Mouse (Mus musculus) heart, embryonic 12.5 days (tissue): ENCODE data around the gene Gm11492. TPM values are rescaled to one million over a fixed set of nuclear protein-coding genes. Genes with fewer than 3 reads are reported as not detected.

Experiments used
- ATAC-seq: fragments of 200-750 bp; cut with Nextera tagmentation; 2 replicates; pipeline ENCODE4 v1.8.0; 2017; ENCODE audit warnings: moderate TSS enrichment, moderate library complexity; ENCODE audit not compliant: insufficient number of reproducible peaks, low FRiP score
- H3K27ac ChIP-seq: fragments of 300-500 bp; sonication (generic); 2 replicates; pipeline ENCODE4 v1.5.1; 2016; ENCODE audit warnings: mild to moderate bottlenecking, moderate library complexity; ENCODE audit not compliant: poor library complexity, severe bottlenecking
- H3K27me3 ChIP-seq: fragments of 300-500 bp; sonication (generic); replicated peaks from 2 replicates; pipeline ENCODE4 v1.6.1; 2016; ENCODE audit warnings: mild to moderate bottlenecking, moderate library complexity
- H3K36me3 ChIP-seq: fragments of 300-500 bp; sonication (generic); 2 replicates; pipeline ENCODE4 v1.6.1; 2016; ENCODE audit warnings: mild to moderate bottlenecking, moderate library complexity
- H3K4me1 ChIP-seq: fragments of 300-500 bp; sonication (generic); replicated peaks from 2 replicates; pipeline ENCODE4 v1.6.1; 2016; ENCODE audit warnings: mild to moderate bottlenecking
- H3K4me2 ChIP-seq: fragments of 300-500 bp; sonication (generic); 2 replicates; pipeline ENCODE4 v1.6.1; 2016; ENCODE audit warnings: mild to moderate bottlenecking, moderate library complexity
- H3K4me3 ChIP-seq: fragments of 300-500 bp; sonication (generic); 2 replicates; pipeline ENCODE4 v1.5.1; 2016; ENCODE audit warnings: mild to moderate bottlenecking
- H3K9ac ChIP-seq: fragments of 300-500 bp; sonication (generic); 2 replicates; pipeline ENCODE4 v1.6.1; 2016; ENCODE audit warnings: mild to moderate bottlenecking, moderate library complexity
- H3K9me3 ChIP-seq: fragments of 300-500 bp; sonication (generic); replicated peaks from 2 replicates; pipeline ENCODE4 v1.6.1; 2016; ENCODE audit warnings: mild to moderate bottlenecking, moderate library complexity
- WGBS: fragments of 180-500 bp; shearing (Covaris S2); methylation state at CpG from one replicate; pipeline ENCODE4 v1.1.7; 2016; 5-methylcytosine and 5-hydroxymethylcytosine counted together
- polyA plus RNA-seq: library from polyadenylated mRNA; unstranded; fragments of >200 nt; fragmentation: Nextera tagmentation; extraction: Ambion mirVana; gene quantifications from 2 replicates; pipeline ENCODE4 v1.2.1, GENCODE M21; 2016

Gm11492 gene
- polyA plus RNA-seq, 1 experiment from 2014 or later, result not detected

GRCm38 (mm10) chr11:87579713-87580112, 13.3 kb downstream of the Gm11492 start:
- Histone ChIP-seq H3K9me3 (no peaks in the 10 kb centered on the region), H3K9ac (no peak overlapping the region), H3K4me3 (no peak overlapping the region), H3K4me2 (peak overlapping the region; percentile 80; the same call in 1 of the 2 replicates), H3K36me3 (no peaks in the 10 kb centered on the region), H3K27me3 (0 out of 2 replicates have a peak, but pooled peaks cover 6% of the 10 kb centered on the region), H3K27ac (peak overlapping the region; percentile 49), H3K4me1 (peaks cover 51% of the 10 kb centered on the region)
- no peak for ATAC-seq
- 33% methylated on average over 1 of the region's 1 CpGs for WGBS

- H3K4me3 ChIP-seq, result no peak overlapping the region
- H3K9ac ChIP-seq, result no peak overlapping the region
- WGBS, result 49% methylated on average over 10 of the region's 10 CpGs
- peaks cover 47% of the 10 kb centered on the region for H3K4me1 ChIP-seq
- H3K9me3 ChIP-seq, result no peaks in the 10 kb centered on the region
- no peak overlapping the region for H3K4me2 ChIP-seq
- ATAC-seq, result no peak
- H3K36me3 ChIP-seq, result no peaks in the 10 kb centered on the region
- H3K27me3 ChIP-seq, result 0 out of 2 replicates have a peak, but pooled peaks cover 6% of the 10 kb centered on the region
- H3K27ac ChIP-seq, result no peak overlapping the region
These were observed 14.2 kb downstream of the Gm11492 start for GRCm38 (mm10) chr11:87580543-87581085.

DNA sequence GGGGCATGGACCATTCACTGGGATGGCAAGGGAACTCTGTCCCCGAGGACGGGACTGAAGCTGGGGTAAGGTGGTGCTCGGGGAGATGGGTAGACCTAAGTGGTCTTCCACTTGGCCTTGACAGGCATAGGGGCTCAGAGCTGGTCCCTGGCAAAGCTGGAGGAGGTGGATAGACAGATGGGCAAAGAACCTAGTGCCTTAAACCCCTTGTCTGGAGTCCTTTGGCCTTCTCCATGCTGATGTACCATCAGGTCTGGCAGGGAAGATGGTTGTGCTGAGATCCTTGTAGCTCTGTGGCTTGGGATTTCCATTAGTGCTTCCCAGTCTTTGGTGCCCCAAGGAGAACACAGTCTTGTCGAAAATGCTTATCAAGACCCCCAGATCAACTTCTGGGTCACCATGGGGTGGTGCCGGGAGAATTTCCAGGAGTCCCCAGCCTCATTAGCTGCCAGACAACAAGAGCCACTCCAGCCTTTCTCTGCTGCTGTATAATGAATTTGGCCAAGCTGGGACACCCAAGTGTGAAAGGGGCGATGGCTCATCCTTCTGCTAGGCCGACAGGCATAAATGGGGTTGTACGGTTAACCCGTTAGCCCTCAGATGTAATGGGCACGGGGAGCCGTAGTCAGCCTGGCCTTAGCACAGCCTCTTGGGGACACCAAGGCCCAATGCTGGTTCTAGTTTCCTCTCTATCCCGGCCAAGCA, 14.9 kb downstream of the Gm11492 start:
- no peak for ATAC-seq
- H3K27me3 ChIP-seq, result 0 out of 2 replicates have a peak, but pooled peaks cover 3% of the 10 kb centered on the region
- H3K36me3 ChIP-seq, result no peaks in the 10 kb centered on the region
- H3K4me1 ChIP-seq, result peaks cover 47% of the 10 kb centered on the region
- H3K4me3 ChIP-seq, result no peak overlapping the region
- H3K4me2 ChIP-seq, result no peak overlapping the region
- H3K9ac ChIP-seq, result no peak overlapping the region
- 74% methylated on average over 12 of the region's 12 CpGs for WGBS
- no peak overlapping the region for H3K27ac ChIP-seq
- no peaks in the 10 kb centered on the region for H3K9me3 ChIP-seq

- Histone ChIP-seq H3K36me3 (no peaks in the 10 kb centered on the region), H3K27ac (no peak overlapping the region), H3K27me3 (0 out of 2 replicates have a peak, but pooled peaks cover under 1% of the 10 kb centered on the region), H3K4me3 (no peak overlapping the region), H3K9me3 (no peaks in the 10 kb centered on the region), H3K4me1 (peaks cover 45% of the 10 kb centered on the region), H3K9ac (0 out of 2 replicates have a peak overlapping the region, but pooled peaks have one; percentile 2), H3K4me2 (no peak overlapping the region)
- WGBS, result 74% methylated on average over 8 of the region's 8 CpGs
- ATAC-seq, result no peak
These were observed 15.7 kb downstream of the Gm11492 start for GRCm38 (mm10) chr11:87581933-87582710.

GRCm38 (mm10) chr11:87583291-87584034, 17.0 kb downstream of the Gm11492 start:
- Histone ChIP-seq H3K4me1 (peaks cover 34% of the 10 kb centered on the region), H3K27me3 (no peaks in the 10 kb centered on the region), H3K9me3 (no peaks in the 10 kb centered on the region), H3K4me2 (no peak overlapping the region), H3K27ac (no peak overlapping the region), H3K9ac (no peak overlapping the region), H3K4me3 (no peak overlapping the region), H3K36me3 (no peaks in the 10 kb centered on the region)
- no peak for ATAC-seq
- 78% methylated on average over 6 of the region's 6 CpGs for WGBS

DNA sequence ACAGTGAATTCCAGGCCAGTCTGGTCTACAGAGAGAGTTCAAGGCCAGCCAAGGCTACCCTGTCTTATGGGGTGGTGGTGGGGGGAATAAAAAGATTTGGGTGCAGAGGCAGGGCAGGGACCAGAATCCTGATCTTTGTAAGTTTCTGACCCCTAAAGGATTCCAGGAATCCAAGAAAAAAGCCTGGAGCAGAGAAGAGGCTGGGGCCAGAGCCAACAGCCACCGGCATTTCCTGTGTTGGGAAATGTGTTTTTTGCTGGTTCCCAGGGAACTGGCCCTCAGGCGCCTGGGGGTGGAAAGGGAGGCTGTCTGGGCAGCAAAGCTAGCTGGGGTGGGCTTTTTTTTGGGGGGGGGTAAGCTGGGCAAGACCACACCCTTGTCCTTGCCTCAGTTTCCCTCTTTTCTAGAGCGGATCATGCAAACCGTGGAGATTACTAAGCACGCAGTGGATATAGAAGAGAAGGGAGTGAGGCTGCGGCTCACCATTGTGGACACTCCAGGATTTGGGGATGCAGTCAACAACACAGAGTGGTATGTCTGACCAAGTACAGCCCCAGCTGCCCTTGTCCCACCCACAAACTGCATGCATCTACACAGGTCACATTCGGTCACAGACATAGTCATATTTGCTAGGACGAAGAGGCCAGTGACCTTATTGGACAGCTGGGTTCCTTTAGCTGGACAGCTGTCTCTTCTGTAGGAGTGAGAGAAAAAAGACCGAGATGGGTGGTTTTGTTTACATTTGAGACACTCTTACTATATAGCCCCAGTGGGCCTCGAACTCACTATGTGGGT, 18.5 kb downstream of the Gm11492 start:
- Histone ChIP-seq H3K4me1 (peaks cover 28% of the 10 kb centered on the region), H3K27me3 (no peaks in the 10 kb centered on the region), H3K9me3 (no peaks in the 10 kb centered on the region), H3K9ac (no peak overlapping the region), H3K4me2 (no peak overlapping the region), H3K4me3 (no peak overlapping the region), H3K36me3 (no peaks in the 10 kb centered on the region), H3K27ac (peak overlapping the region; percentile 49; the same call in 1 of the 2 replicates)
- WGBS, result 76% methylated on average over 10 of the region's 10 CpGs
- no peak for ATAC-seq

GRCm38 (mm10) chr11:87587211-87587874, 20.9 kb downstream of the Gm11492 start:
- Histone ChIP-seq H3K4me3 (no peak overlapping the region), H3K9ac (no peak overlapping the region), H3K4me2 (no peak overlapping the region), H3K27me3 (no peaks in the 10 kb centered on the region), H3K27ac (no peak overlapping the region), H3K9me3 (no peaks in the 10 kb centered on the region), H3K4me1 (peaks cover 24% of the 10 kb centered on the region), H3K36me3 (no peaks in the 10 kb centered on the region)
- 88% methylated on average over 5 of the region's 5 CpGs for WGBS
- no peak for ATAC-seq

DNA sequence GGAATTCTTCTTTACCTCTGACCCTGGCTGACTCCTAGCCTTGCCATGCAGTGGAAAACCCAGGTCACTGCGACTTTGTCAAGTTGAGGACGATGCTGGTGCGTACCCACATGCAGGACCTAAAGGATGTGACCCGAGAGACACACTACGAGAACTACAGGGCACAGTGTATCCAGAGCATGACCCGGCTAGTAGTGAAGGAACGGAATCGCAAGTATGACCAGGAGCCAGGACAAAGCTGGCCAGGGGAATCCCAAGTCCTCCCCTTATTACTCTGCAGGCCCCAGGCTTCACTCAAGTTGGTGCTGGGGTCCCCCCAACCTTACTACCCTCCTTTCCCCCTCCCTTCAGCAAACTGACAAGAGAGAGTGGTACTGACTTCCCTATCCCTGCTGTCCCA, 23.2 kb downstream of the Gm11492 start:
- 90% methylated on average over 8 of the region's 8 CpGs for WGBS
- no peaks in the 10 kb centered on the region for H3K9me3 ChIP-seq
- no peak overlapping the region for H3K9ac ChIP-seq
- ATAC-seq, result no peak
- H3K4me1 ChIP-seq, result peaks cover 39% of the 10 kb centered on the region
- peaks cover 7% of the 10 kb centered on the region for H3K36me3 ChIP-seq
- H3K4me3 ChIP-seq, result no peak overlapping the region
- H3K27me3 ChIP-seq, result no peaks in the 10 kb centered on the region
- peak overlapping the region; percentile 71 for H3K4me2 ChIP-seq
- no peak overlapping the region for H3K27ac ChIP-seq

DNA sequence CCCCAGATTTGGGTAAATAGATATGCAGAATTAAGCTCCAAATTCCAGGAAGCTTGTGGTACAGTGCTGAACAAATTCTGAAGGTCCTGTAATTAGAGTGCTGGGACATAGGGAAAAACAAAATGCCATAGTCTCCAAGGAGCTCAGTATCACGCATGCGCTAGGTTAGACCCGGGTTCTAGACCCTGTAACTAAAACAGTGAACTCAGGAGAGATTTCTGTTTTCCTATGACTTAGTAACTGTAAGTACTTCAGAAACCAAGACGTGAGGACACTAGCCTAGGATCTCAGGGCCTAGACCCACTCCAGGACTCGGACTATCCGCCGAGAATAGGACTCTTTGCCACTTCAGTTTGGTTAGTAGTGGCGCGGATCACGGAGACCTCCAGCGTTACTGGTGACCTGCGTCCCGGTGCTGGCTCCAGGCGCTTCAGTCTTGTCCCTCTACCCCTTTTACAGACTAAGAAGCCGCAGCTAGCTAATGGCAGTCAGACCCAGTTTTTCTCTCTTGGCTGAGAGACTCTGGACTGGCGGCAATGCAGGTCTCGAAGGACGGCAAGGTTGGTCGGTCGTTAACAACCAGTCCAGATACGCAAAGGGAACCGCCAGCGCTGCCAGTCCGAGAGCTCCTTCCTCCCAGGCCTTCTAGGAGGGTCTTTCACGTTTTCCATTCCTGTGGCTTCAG, 24.5 kb downstream of the Gm11492 start:
- under 1% methylated on average over 25 of the region's 25 CpGs for WGBS
- peak overlapping the region; percentile 87 for H3K9ac ChIP-seq
- peaks cover 8% of the 10 kb centered on the region for H3K36me3 ChIP-seq
- H3K9me3 ChIP-seq, result no peaks in the 10 kb centered on the region
- ATAC-seq, result no peak
- H3K4me2 ChIP-seq, result peak overlapping the region; percentile 71
- peak overlapping the region; percentile 94 for H3K27ac ChIP-seq
- H3K27me3 ChIP-seq, result no peaks in the 10 kb centered on the region
- H3K4me3 ChIP-seq, result peak overlapping the region; percentile 78
- peaks cover 45% of the 10 kb centered on the region for H3K4me1 ChIP-seq
